Mouse (Mus musculus) layer of hippocampus, adult 11-12 months (tissue): ENCODE results near the gene Aplp1.

Experiments used
- DNase-seq: peaks from one replicate; pipeline ENCODE4 v3.0.0; 2022; ENCODE audit warnings: low spot score

The Aplp1 gene

GRCm38 (mm10) chr7:30444154-30444970, 973 bp downstream of the Aplp1 start:
- peak; percentile 79 for DNase-seq

- DNase-seq, result no peak
These were observed 1.6 kb downstream of the Aplp1 start for GRCm38 (mm10) chr7:30443696-30444095.

GRCm38 (mm10) chr7:30440697-30441096, 4.6 kb downstream of the Aplp1 start:
- peak; percentile 69 for DNase-seq

- no peak for DNase-seq
These were observed 5.6 kb downstream of the Aplp1 start for GRCm38 (mm10) chr7:30439734-30440133.

- no peak for DNase-seq
These were observed 8.5 kb downstream of the Aplp1 start for GRCm38 (mm10) chr7:30436879-30437278.

- DNase-seq, result no peak
These were observed 10.2 kb downstream of the Aplp1 start for GRCm38 (mm10) chr7:30435156-30435555.

- DNase-seq, result no peak
These were observed 10.6 kb downstream of the Aplp1 start for GRCm38 (mm10) chr7:30434701-30435100.

GRCm38 (mm10) chr7:30434238-30434637, 11.1 kb downstream of the Aplp1 start:
- no peak for DNase-seq

- peak; percentile 91 for DNase-seq
These were observed 13.5 kb downstream of the Aplp1 start for GRCm38 (mm10) chr7:30431793-30432192.

- DNase-seq, result no peak
These were observed 15.1 kb downstream of the Aplp1 start for GRCm38 (mm10) chr7:30430191-30430590.

- no peak for DNase-seq
These were observed 16.0 kb downstream of the Aplp1 start for GRCm38 (mm10) chr7:30429327-30429726.

GRCm38 (mm10) chr7:30423071-30423641, 22.2 kb downstream of the Aplp1 start:
- DNase-seq, result peak; percentile 52

GRCm38 (mm10) chr7:30422560-30422959, 22.8 kb downstream of the Aplp1 start:
- DNase-seq, result no peak

- peak; percentile 93 for DNase-seq
These were observed 23.4 kb downstream of the Aplp1 start for GRCm38 (mm10) chr7:30421890-30422435.

GRCm38 (mm10) chr7:30421175-30421889, 24.0 kb downstream of the Aplp1 start, which contains the start of gene Nfkbid:
Gene Nfkbid (plus strand): TSS chr7:30421732.
- peak; percentile 56 for DNase-seq

- no peak for DNase-seq
These were observed 24.7 kb downstream of the Aplp1 start for GRCm38 (mm10) chr7:30420673-30421072.

- DNase-seq, result no peak
These were observed 25.5 kb downstream of the Aplp1 start, which contains the start of gene Hcst for GRCm38 (mm10) chr7:30419561-30420499. Gene Hcst (minus strand): TSS chr7:30419854.

- no peak for DNase-seq
These were observed 27.5 kb downstream of the Aplp1 start for GRCm38 (mm10) chr7:30417856-30418255.

- no peak for DNase-seq
These were observed 31.7 kb downstream of the Aplp1 start, which contains the start of gene Tyrobp for GRCm38 (mm10) chr7:30413596-30413995. Gene Tyrobp (plus strand): TSS chr7:30413760.

- peak; percentile 42 for DNase-seq
These were observed 32.6 kb downstream of the Aplp1 start for GRCm38 (mm10) chr7:30412735-30413147.

- DNase-seq, result no peak
These were observed 34.3 kb downstream of the Aplp1 start for GRCm38 (mm10) chr7:30411023-30411422.
